In the genomic region with DNA sequence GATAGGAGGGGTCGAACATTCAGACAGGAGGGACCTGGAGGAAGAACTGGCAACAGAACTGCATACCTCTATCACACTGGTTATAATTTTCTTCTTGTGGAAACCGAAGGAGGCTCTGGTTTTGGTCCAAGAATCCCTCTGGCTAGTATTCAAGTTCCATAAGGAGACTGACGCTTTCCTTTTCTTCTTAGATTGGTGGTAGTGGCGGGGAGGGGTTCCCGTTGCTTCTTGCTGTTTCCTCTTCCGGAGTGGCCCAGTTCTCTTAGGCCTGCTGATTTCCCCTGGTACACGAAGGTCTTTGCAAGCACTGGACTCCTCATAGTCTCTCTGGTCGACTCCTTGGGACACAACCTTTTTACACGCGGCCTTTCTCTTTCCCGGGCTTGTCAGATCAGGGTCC, we compare ENCODE assay signal across 8 mouse cellular contexts. TPM values are rescaled to one million over a fixed set of nuclear protein-coding genes. Genes with fewer than 3 reads are reported as not detected.
DNase-seq lines count a peak whose midpoint lies in the region; ATAC-seq lines count a peak whose summit lies in the region.

No protein-coding gene starts in this region.

- H3K4me3 ChIP-seq in neural tube, embryonic 11.5 days (ENCODE audit: low read depth, low read length): peak overlapping the region; percentile 86
- peak overlapping the region; percentile 79 for H3K4me3 ChIP-seq in forebrain, embryonic 16.5 days (replicated peaks; ENCODE audit: low read length)
- H3K4me3 ChIP-seq in limb, embryonic 12.5 days (replicated peaks): peak overlapping the region; percentile 88
- peak overlapping the region; percentile 80 for H3K4me3 ChIP-seq in neural tube, embryonic 15.5 days (replicated peaks)

- peaks cover 4% of the 10 kb centered on the region for H3K36me3 ChIP-seq in neural tube, embryonic 11.5 days (ENCODE audit: control insufficient read depth, insufficient read depth, low read length)
- no peaks in the 10 kb centered on the region for H3K36me3 ChIP-seq in forebrain, embryonic 16.5 days (ENCODE audit: control insufficient read depth, insufficient read depth)
- H3K36me3 ChIP-seq in limb, embryonic 12.5 days: peaks cover 26% of the 10 kb centered on the region
- no peaks in the 10 kb centered on the region for H3K36me3 ChIP-seq in neural tube, embryonic 15.5 days

- WGBS in neural tube, embryonic 11.5 days: 40% methylated on average over 11 of the region's 11 CpGs
- 26% methylated on average over 11 of the region's 11 CpGs for WGBS in forebrain, embryonic 16.5 days
- WGBS in limb, embryonic 12.5 days: 49% methylated on average over 11 of the region's 11 CpGs
- WGBS in neural tube, embryonic 15.5 days: 36% methylated on average over 11 of the region's 11 CpGs

- no peaks in the 10 kb centered on the region for H3K27me3 ChIP-seq in neural tube, embryonic 11.5 days (ENCODE audit: control insufficient read depth, insufficient read depth, low read length)
- H3K27me3 ChIP-seq in forebrain, embryonic 16.5 days (replicated peaks; ENCODE audit: control insufficient read depth, insufficient read depth, low read length): no peaks in the 10 kb centered on the region
- no peaks in the 10 kb centered on the region for H3K27me3 ChIP-seq in limb, embryonic 12.5 days
- no peaks in the 10 kb centered on the region for H3K27me3 ChIP-seq in neural tube, embryonic 15.5 days (replicated peaks)

- H3K4me1 ChIP-seq in neural tube, embryonic 11.5 days (ENCODE audit: control insufficient read depth, insufficient read depth, low read length): peaks cover 3% of the 10 kb centered on the region; the same call in 1 of the 2 replicates
- H3K4me1 ChIP-seq in forebrain, embryonic 16.5 days (replicated peaks; ENCODE audit: control insufficient read depth, insufficient read depth, low read length): peaks cover 12% of the 10 kb centered on the region
- H3K4me1 ChIP-seq in limb, embryonic 12.5 days (replicated peaks): peaks cover 28% of the 10 kb centered on the region
- peaks cover 10% of the 10 kb centered on the region for H3K4me1 ChIP-seq in neural tube, embryonic 15.5 days

- H3K4me2 ChIP-seq in neural tube, embryonic 11.5 days (ENCODE audit: low read depth): peak overlapping the region; percentile 73
- H3K4me2 ChIP-seq in forebrain, embryonic 16.5 days (ENCODE audit: low read length): peak overlapping the region; percentile 87
- H3K4me2 ChIP-seq in limb, embryonic 12.5 days: peak overlapping the region; percentile 82
- H3K4me2 ChIP-seq in neural tube, embryonic 15.5 days: peak overlapping the region; percentile 94

- DNase-seq in neural tube, embryonic 11.5 days (ENCODE audit: low spot score): no peak
- no peak for DNase-seq in neural tube, embryonic 10.5 days (ENCODE audit: extremely low spot score, low spot score)
- no peak for DNase-seq in left cerebral cortex, adult 8-10 months (ENCODE audit: low spot score in 2 of 2)
- DNase-seq in cerebellum, postnatal 25 days: no peak
- no peak for DNase-seq in adrenal gland, postnatal 25 days

- H3K9ac ChIP-seq in neural tube, embryonic 11.5 days (ENCODE audit: low read length): peak overlapping the region; percentile 83
- peak overlapping the region; percentile 71; the same call in 1 of the 2 replicates for H3K9ac ChIP-seq in forebrain, embryonic 16.5 days (replicated peaks; ENCODE audit: low read depth, low read length)
- H3K9ac ChIP-seq in limb, embryonic 12.5 days (replicated peaks): peak overlapping the region; percentile 83
- H3K9ac ChIP-seq in neural tube, embryonic 15.5 days (replicated peaks): no peak overlapping the region; the same call in 1 of the 2 replicates

- H3K27ac ChIP-seq in neural tube, embryonic 11.5 days (ENCODE audit: low read depth, low read length): no peak overlapping the region
- no peak overlapping the region for H3K27ac ChIP-seq in forebrain, embryonic 16.5 days (ENCODE audit: low read length)
- H3K27ac ChIP-seq in limb, embryonic 12.5 days: no peak overlapping the region
- H3K27ac ChIP-seq in neural tube, embryonic 15.5 days (replicated peaks): no peak overlapping the region

- H3K9me3 ChIP-seq in neural tube, embryonic 11.5 days (ENCODE audit: control insufficient read depth, low read length): no peaks in the 10 kb centered on the region
- no peaks in the 10 kb centered on the region for H3K9me3 ChIP-seq in forebrain, embryonic 16.5 days (ENCODE audit: control insufficient read depth, low read length)
- no peaks in the 10 kb centered on the region for H3K9me3 ChIP-seq in limb, embryonic 12.5 days
- H3K9me3 ChIP-seq in neural tube, embryonic 15.5 days (replicated peaks): no peaks in the 10 kb centered on the region

- no peak for ATAC-seq in neural tube, embryonic 11.5 days (ENCODE audit: insufficient read depth, low FRiP score, low TSS enrichment)
- no peak for ATAC-seq in forebrain, embryonic 16.5 days
- ATAC-seq in limb, embryonic 12.5 days (ENCODE audit: insufficient number of reproducible peaks, insufficient read depth, low FRiP score, low TSS enrichment, low read depth): no peak
- ATAC-seq in neural tube, embryonic 15.5 days (ENCODE audit: low FRiP score): no peak

RNA-seq across cellular contexts. Expression of gene Haspin, which starts 1.0 kb away (rescaled TPM):
- polyA plus RNA-seq in neural tube, embryonic 11.5 days (2014; fragmentation: Nextera tagmentation; extraction: Ambion mirVana): 16.0 and 17.6 TPM in 2 replicates
- 5.8 and 6.3 TPM in 2 replicates for polyA plus RNA-seq in forebrain, embryonic 16.5 days (2015; fragmentation: Nextera tagmentation; extraction: Ambion mirVana)
- 19.7 and 21.6 TPM in 2 replicates for polyA plus RNA-seq in limb, embryonic 12.5 days (2016; fragmentation: Nextera tagmentation; extraction: Ambion mirVana)
- polyA plus RNA-seq in neural tube, embryonic 15.5 days (2015; fragmentation: Nextera tagmentation; extraction: Ambion mirVana): 2.4 and 5.7 TPM in 2 replicates
- total RNA-seq in left cerebral cortex, adult 8-10 months (2022): under 1 TPM in 3 of 4 experiments, not detected in 1; 0.14 to 0.30 (median 0.22) TPM
- 1.4 and 1.6 TPM in 2 replicates for total RNA-seq in adrenal gland, postnatal 25 days (2021)

RNA-seq across cellular contexts. Expression of gene P2rx5, which starts 23.1 kb away (rescaled TPM):
- 0.31 and 0.51 TPM in 2 replicates for polyA plus RNA-seq in neural tube, embryonic 11.5 days (2014; fragmentation: Nextera tagmentation; extraction: Ambion mirVana)
- 1.1 and 1.3 TPM in 2 replicates for polyA plus RNA-seq in forebrain, embryonic 16.5 days (2015; fragmentation: Nextera tagmentation; extraction: Ambion mirVana)
- polyA plus RNA-seq in limb, embryonic 12.5 days (2016; fragmentation: Nextera tagmentation; extraction: Ambion mirVana): 0.21 and 0.26 TPM in 2 replicates
- 0.72 and 0.84 TPM in 2 replicates for polyA plus RNA-seq in neural tube, embryonic 15.5 days (2015; fragmentation: Nextera tagmentation; extraction: Ambion mirVana)
- total RNA-seq in left cerebral cortex, adult 8-10 months (2022): 1 to 10 TPM in 2 of 4 experiments, under 1 TPM in 2; 0.70 to 1.4 (median 0.97) TPM
- total RNA-seq in adrenal gland, postnatal 25 days (2021): 5.8 and 7.8 TPM in 2 replicates

RNA-seq across cellular contexts. Expression of gene Emc6, which starts 39.7 kb away (rescaled TPM):
- polyA plus RNA-seq in neural tube, embryonic 11.5 days (2014; fragmentation: Nextera tagmentation; extraction: Ambion mirVana): 119 and 131 TPM in 2 replicates
- 119 and 127 TPM in 2 replicates for polyA plus RNA-seq in forebrain, embryonic 16.5 days (2015; fragmentation: Nextera tagmentation; extraction: Ambion mirVana)
- 99.3 and 101 TPM in 2 replicates for polyA plus RNA-seq in limb, embryonic 12.5 days (2016; fragmentation: Nextera tagmentation; extraction: Ambion mirVana)
- 136 and 148 TPM in 2 replicates for polyA plus RNA-seq in neural tube, embryonic 15.5 days (2015; fragmentation: Nextera tagmentation; extraction: Ambion mirVana)
- 10 to 100 TPM; 39.9 to 46.8 (median 42.9) TPM for total RNA-seq in left cerebral cortex, adult 8-10 months (2022)
- 63.4 and 73.4 TPM in 2 replicates for total RNA-seq in adrenal gland, postnatal 25 days (2021)

RNA-seq across cellular contexts. Expression of gene Tax1bp3, which starts 39.8 kb away (rescaled TPM):
- polyA plus RNA-seq in neural tube, embryonic 11.5 days (2014; fragmentation: Nextera tagmentation; extraction: Ambion mirVana): 225 and 227 TPM in 2 replicates
- polyA plus RNA-seq in forebrain, embryonic 16.5 days (2015; fragmentation: Nextera tagmentation; extraction: Ambion mirVana): 166 and 182 TPM in 2 replicates
- 211 and 215 TPM in 2 replicates for polyA plus RNA-seq in limb, embryonic 12.5 days (2016; fragmentation: Nextera tagmentation; extraction: Ambion mirVana)
- 118 and 133 TPM in 2 replicates for polyA plus RNA-seq in neural tube, embryonic 15.5 days (2015; fragmentation: Nextera tagmentation; extraction: Ambion mirVana)
- total RNA-seq in left cerebral cortex, adult 8-10 months (2022): 10 to 100 TPM in 3 of 4 experiments, 1 to 10 TPM in 1; 9.9 to 12.1 (median 11.0) TPM
- total RNA-seq in adrenal gland, postnatal 25 days (2021): 71.3 and 79.4 TPM in 2 replicates

RNA-seq across cellular contexts. Expression of gene Itgae, which starts 46.7 kb away (rescaled TPM):
- polyA plus RNA-seq in neural tube, embryonic 11.5 days (2014; fragmentation: Nextera tagmentation; extraction: Ambion mirVana): 0.34 and 0.42 TPM in 2 replicates
- polyA plus RNA-seq in forebrain, embryonic 16.5 days (2015; fragmentation: Nextera tagmentation; extraction: Ambion mirVana): 0.14 and 0.22 TPM in 2 replicates
- 0.64 and 0.65 TPM in 2 replicates for polyA plus RNA-seq in limb, embryonic 12.5 days (2016; fragmentation: Nextera tagmentation; extraction: Ambion mirVana)
- 0.19 and 2.7 TPM in 2 replicates for polyA plus RNA-seq in neural tube, embryonic 15.5 days (2015; fragmentation: Nextera tagmentation; extraction: Ambion mirVana)
- under 1 TPM; 0.18 to 0.37 (median 0.29) TPM for total RNA-seq in left cerebral cortex, adult 8-10 months (2022)
- 0.30 and 0.33 TPM in 2 replicates for total RNA-seq in adrenal gland, postnatal 25 days (2021)
